ENCODE assay signal across 18 mouse cellular contexts in genomic region chr14:47756411-47757065, GRCm38 (mm10).
DNase-seq lines count a peak whose midpoint lies in the region; ATAC-seq and TF ChIP-seq lines count a peak whose summit lies in the region.
"Had no signal": no experiment of that assay in that cellular context is flagged by ENCODE, and none has a peak within 500 bp of the region (broad histone marks: within the 10 kb centered on the region; RNA-seq: fewer than 3 reads in every experiment).

No protein-coding gene starts in this region.

- H3K27ac ChIP-seq in heart, embryonic 11.5 days (ENCODE audit: low read depth, low read length): no peak overlapping the region
- peak overlapping the region; percentile 64 for H3K27ac ChIP-seq in gastrocnemius, adult 2 months
- H3K27ac ChIP-seq in forebrain, embryonic 15.5 days (replicated peaks): no peak overlapping the region
- H3K27ac ChIP-seq: hindbrain, embryonic 10.5 days; limb, embryonic 12.5 days; midbrain, embryonic 10.5 days had no signal

- DNase-seq in heart, adult 18-20 months: peak; percentile 53 to 75
- peak; percentile 37 for DNase-seq in lung, postnatal 14 days
- DNase-seq in lung, postnatal 25 days (ENCODE audit: low spot score): no peak
- peak; percentile 74 for DNase-seq in gastrocnemius, adult 2 months
- DNase-seq in lung, postnatal 36 days: peak; percentile 42
- DNase-seq: B cell, adult 2 months; cerebellum, adult 2 months; liver, postnatal 0 days; spleen, adult 18-20 months had no signal

- no peak overlapping the region for H3K9ac ChIP-seq in heart, embryonic 11.5 days (ENCODE audit: low read depth, low read length)
- no peak overlapping the region for H3K9ac ChIP-seq in forebrain, embryonic 15.5 days (replicated peaks)
- H3K9ac ChIP-seq: limb, embryonic 12.5 days; liver, postnatal 0 days had no signal

- 81% methylated on average over 9 of the region's 9 CpGs for WGBS in heart, embryonic 11.5 days (ENCODE audit: insufficient replicate concordance)
- 84% methylated on average over 9 of the region's 9 CpGs for WGBS in forebrain, embryonic 15.5 days

- intact Hi-C loops in gastrocnemius, adult 2 months (cut with DNase I): loop anchor here (10.0 kb wide), 1 partner anchor 158 kb away; no protein-coding TSS in a partner anchor

- no peaks in the 10 kb centered on the region for H3K4me1 ChIP-seq in heart, embryonic 11.5 days (ENCODE audit: control insufficient read depth, insufficient read depth, low read length)
- no peaks in the 10 kb centered on the region for H3K4me1 ChIP-seq in forebrain, embryonic 15.5 days
- H3K4me1 ChIP-seq: hindbrain, embryonic 10.5 days; midbrain, embryonic 10.5 days had no signal

- no peaks in the 10 kb centered on the region for H3K9me3 ChIP-seq in heart, embryonic 11.5 days (replicated peaks; ENCODE audit: control insufficient read depth, low read length)
- no peaks in the 10 kb centered on the region for H3K9me3 ChIP-seq in forebrain, embryonic 15.5 days
- H3K9me3 ChIP-seq: G1E; hindbrain, embryonic 10.5 days; limb, embryonic 12.5 days; midbrain, embryonic 10.5 days had no signal

- TF ChIP-seq CTCF in gastrocnemius, adult 2 months (IDR thresholded peaks at IDR 0.05): no peak

- no peaks in the 10 kb centered on the region for H3K36me3 ChIP-seq in heart, embryonic 11.5 days (ENCODE audit: control insufficient read depth, insufficient read depth, low read length)
- no peaks in the 10 kb centered on the region for H3K36me3 ChIP-seq in forebrain, embryonic 15.5 days
- H3K36me3 ChIP-seq: G1E; hindbrain, embryonic 10.5 days; limb, embryonic 12.5 days; midbrain, embryonic 10.5 days had no signal

- H3K27me3 ChIP-seq in heart, embryonic 11.5 days (ENCODE audit: control insufficient read depth, insufficient read depth, low read length): no peaks in the 10 kb centered on the region; the same call in 1 of the 2 replicates
- H3K27me3 ChIP-seq in forebrain, embryonic 15.5 days: no peaks in the 10 kb centered on the region
- H3K27me3 ChIP-seq: limb, embryonic 12.5 days had no signal

- H3K4me2 ChIP-seq in heart, embryonic 11.5 days: no peak overlapping the region
- no peak overlapping the region for H3K4me2 ChIP-seq in forebrain, embryonic 15.5 days (replicated peaks)
- H3K4me2 ChIP-seq: limb, embryonic 12.5 days had no signal

- ATAC-seq in heart, embryonic 11.5 days (replicated peaks; ENCODE audit: insufficient number of reproducible peaks, low FRiP score, low TSS enrichment): no peak
- ATAC-seq in inflammation-experienced regulatory T-cells, adult 6 months: no peak
- ATAC-seq in forebrain, embryonic 15.5 days (replicated peaks): no peak
- ATAC-seq: activated CD4-positive, CD25-positive, alpha-beta regulatory T cell, adult 4 months; intestine, embryonic 16.5 days; liver, postnatal 0 days had no signal

- no peak overlapping the region for H3K4me3 ChIP-seq in heart, embryonic 11.5 days (ENCODE audit: low read depth, low read length)
- no peak overlapping the region for H3K4me3 ChIP-seq in gastrocnemius, adult 2 months
- H3K4me3 ChIP-seq in forebrain, embryonic 15.5 days: no peak overlapping the region
- H3K4me3 ChIP-seq: hindbrain, embryonic 10.5 days; limb, embryonic 12.5 days; midbrain, embryonic 10.5 days had no signal
